Mouse (Mus musculus): ENCODE measurements around the gene Cd2bp2. TPM values are rescaled to one million over a fixed set of nuclear protein-coding genes. Genes with fewer than 3 reads are reported as not detected.

Cd2bp2 gene
- polyA plus RNA-seq (2012; rRNA removed), result 84.2 and 110 TPM in 2 replicates
- 54.2 and 61.0 TPM in 2 replicates for polyA plus RNA-seq (2014; fragmentation: Nextera tagmentation; extraction: Ambion mirVana)

DNA sequence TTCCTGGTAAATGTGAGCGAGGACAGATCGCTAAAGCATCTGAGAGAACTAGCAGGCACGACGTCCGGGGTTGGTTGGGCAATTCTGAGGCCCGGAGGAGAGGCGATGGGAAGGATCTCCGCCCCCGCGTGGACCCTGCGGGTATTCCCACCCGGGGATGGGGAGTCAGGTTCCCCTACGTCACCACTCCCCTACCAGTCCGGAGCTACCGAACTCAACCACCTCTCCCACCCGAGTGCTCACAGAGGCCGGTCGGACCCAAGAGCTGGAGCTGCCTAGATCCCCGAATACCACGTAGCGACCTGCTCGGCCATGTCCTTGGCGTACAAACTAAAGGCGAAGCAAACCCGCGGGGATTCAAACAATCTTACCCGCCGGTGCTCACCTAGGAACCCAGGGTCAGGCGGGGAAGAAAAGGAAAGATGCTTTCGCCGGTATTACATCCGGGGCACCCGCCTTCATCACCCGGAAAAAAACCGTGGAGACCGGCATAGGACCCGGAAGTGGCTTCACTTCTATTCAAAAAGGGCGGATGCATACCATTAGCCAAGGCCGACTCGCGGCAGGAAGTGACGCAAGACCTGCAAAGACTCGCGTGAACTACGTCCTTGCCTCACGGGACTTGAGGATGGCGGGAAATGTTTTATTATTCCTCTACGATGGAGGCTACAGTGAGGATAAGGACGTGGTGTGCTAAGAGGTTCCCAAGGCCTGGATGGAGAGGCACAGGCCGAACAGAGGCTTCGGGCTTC, at the start of gene Cd2bp2:
Gene Cd2bp2 (minus strand): TSS at position 507 of the 752 bp plus-strand sequence.
- peak; percentile 96 for ATAC-seq (ENCODE audit: low FRiP score, low read depth)
- 0 out of 2 replicates have a peak, but pooled peaks have one; percentile 62 for TF ChIP-seq POLR2A (IDR thresholded peaks at IDR 0.05; ENCODE audit: borderline replicate concordance, extremely low read depth, insufficient read depth, insufficient read length)
- WGBS, result under 1% methylated on average over 44 of the region's 51 CpGs

DNA sequence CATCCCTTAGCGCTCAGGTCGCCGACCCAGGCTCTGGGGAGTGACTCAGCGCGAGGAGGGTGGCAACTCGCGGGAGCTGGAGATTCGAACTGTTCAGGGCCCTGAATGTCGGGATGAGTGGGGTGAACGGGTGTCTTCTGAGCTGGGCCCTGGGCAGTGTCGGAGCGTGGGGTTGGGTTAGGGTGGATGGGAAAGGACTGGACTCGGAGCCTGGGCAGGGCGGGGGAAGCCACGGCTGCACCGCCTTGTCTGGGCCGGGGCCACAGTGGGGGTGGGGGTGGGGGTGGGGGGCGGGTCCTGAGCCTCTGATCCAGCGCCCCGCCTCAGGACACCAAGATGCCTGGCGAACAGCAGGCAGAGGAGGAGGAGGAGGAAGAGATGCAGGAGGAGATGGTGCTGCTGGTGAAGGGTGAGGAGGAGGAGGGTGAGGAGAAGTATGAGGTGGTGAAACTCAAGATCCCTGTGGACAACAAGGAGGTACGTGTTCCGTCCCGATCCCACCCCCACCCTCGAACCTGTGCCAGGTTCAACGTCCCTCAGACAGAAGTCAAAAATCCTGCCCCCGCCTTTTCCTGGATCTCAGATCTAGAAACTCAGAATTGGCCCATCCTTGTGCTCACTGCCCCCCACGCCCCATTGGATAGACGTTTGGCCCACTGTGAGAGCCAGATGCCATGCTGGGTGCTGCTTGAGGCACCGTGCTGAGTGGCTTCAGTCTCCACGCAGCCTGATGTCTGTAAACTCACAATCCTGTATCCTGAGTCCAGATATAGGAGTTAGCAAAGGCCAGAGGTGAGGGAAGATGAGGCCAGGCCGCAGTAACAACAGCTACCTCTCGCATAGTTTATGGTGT, 49.0 kb upstream of the Cd2bp2 start:
- 8% methylated on average over 29 of the region's 33 CpGs for WGBS
- peak overlapping the region; percentile 62 for H3K4me2 ChIP-seq (replicated peaks; ENCODE audit: low read depth, low read length, severe bottlenecking)
- peak overlapping the region; percentile 86 for H3K27ac ChIP-seq (replicated peaks; ENCODE audit: low read depth, low read length)
- ATAC-seq (ENCODE audit: low FRiP score, low read depth) (peak; percentile 73), DNase-seq (ENCODE audit: low spot score) (peak; percentile 27)
- H3K9me3 ChIP-seq (ENCODE audit: control insufficient read depth, low read length), result no peaks in the 10 kb centered on the region
- TF ChIP-seq POLR2A (IDR thresholded peaks at IDR 0.05; ENCODE audit: borderline replicate concordance, extremely low read depth, insufficient read depth, insufficient read length), result no peak
- peak overlapping the region; percentile 95 for H3K9ac ChIP-seq (ENCODE audit: low read depth, low read length, severe bottlenecking)
- peaks cover 33% of the 10 kb centered on the region for H3K36me3 ChIP-seq (ENCODE audit: control insufficient read depth, insufficient read depth, low read length)
- H3K4me3 ChIP-seq (replicated peaks; ENCODE audit: low read length), result peak overlapping the region; percentile 87
- H3K27me3 ChIP-seq (ENCODE audit: control insufficient read depth, insufficient read depth, low read length), result no peaks in the 10 kb centered on the region
- peaks cover 16% of the 10 kb centered on the region for H3K4me1 ChIP-seq (ENCODE audit: control insufficient read depth, insufficient read depth, low read length)

More for the DNA sequence above, at the start of gene Cd2bp2:
- H3K36me3 ChIP-seq (ENCODE audit: control insufficient read depth, insufficient read depth, low read length), result peaks cover 78% of the 10 kb centered on the region
- H3K4me3 ChIP-seq (replicated peaks; ENCODE audit: low read length), result peak within 1 kb of the TSS; percentile 59
- H3K9me3 ChIP-seq (ENCODE audit: control insufficient read depth, low read length), result no peaks in the 10 kb centered on the region
- peak within 1 kb of the TSS; percentile 67 for H3K9ac ChIP-seq (ENCODE audit: low read depth, low read length, severe bottlenecking)
- peaks cover 14% of the 10 kb centered on the region; the same call in 1 of the 2 replicates for H3K4me1 ChIP-seq (ENCODE audit: control insufficient read depth, insufficient read depth, low read length)
- H3K4me2 ChIP-seq (replicated peaks; ENCODE audit: low read depth, low read length, severe bottlenecking), result peak within 1 kb of the TSS; percentile 74
- DNase-seq (ENCODE audit: low spot score), result peak; percentile 99
- H3K27ac ChIP-seq (replicated peaks; ENCODE audit: low read depth, low read length), result peak within 1 kb of the TSS; percentile 85
- no peaks in the 10 kb centered on the region for H3K27me3 ChIP-seq (ENCODE audit: control insufficient read depth, insufficient read depth, low read length)

DNA sequence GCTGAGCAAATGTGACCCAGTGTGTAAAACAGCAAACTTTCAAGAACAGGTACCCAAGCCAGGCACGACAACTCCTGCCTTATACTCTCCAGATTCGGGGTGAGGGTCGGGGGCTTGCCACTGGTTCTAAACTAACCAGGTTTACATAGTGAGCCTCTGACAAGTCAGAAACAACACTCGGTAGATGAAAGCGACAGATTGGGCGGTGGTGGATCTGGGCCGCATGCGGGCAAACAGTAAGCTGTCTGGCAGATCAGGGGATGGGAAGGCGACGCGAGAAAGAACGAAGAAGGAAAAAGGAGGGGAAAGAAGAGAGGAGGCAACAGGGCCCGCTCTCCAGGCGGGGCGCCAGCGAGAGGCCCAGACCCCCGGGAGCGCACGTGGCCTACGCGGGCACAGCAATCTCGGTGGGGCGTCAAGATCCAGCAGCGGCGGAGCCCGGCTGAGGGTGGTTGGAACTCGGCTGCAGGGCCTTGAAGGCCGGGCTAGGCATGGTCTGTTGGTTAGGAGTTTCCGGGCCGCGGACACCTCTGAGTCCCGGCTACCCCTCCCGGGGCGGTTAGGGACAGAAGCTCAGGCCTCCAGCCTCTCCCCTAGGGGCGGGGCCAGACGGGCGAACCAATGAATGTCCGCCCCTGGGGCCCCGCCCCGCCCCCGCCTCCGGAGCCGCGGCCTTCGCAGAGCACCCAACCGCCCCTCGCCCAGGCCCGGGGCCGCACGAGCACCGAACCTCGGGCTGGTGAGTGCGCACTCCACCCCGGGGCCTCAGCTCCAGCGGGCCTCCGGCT, 48.2 kb upstream of the Cd2bp2 start, which contains the start of gene Zfp771:
Gene Zfp771 (plus strand): TSS at position 405 of the 788 bp plus-strand sequence.
- Histone ChIP-seq H3K9me3 (ENCODE audit: control insufficient read depth, low read length) (no peaks in the 10 kb centered on the region), H3K4me3 (replicated peaks; ENCODE audit: low read length) (peak within 1 kb of the TSS; percentile 87), H3K4me2 (replicated peaks; ENCODE audit: low read depth, low read length, severe bottlenecking) (peak within 1 kb of the TSS; percentile 62), H3K27me3 (ENCODE audit: control insufficient read depth, insufficient read depth, low read length) (no peaks in the 10 kb centered on the region), H3K4me1 (ENCODE audit: control insufficient read depth, insufficient read depth, low read length) (peaks cover 16% of the 10 kb centered on the region), H3K36me3 (ENCODE audit: control insufficient read depth, insufficient read depth, low read length) (peaks cover 25% of the 10 kb centered on the region), H3K27ac (replicated peaks; ENCODE audit: low read depth, low read length) (peak within 1 kb of the TSS; percentile 86), H3K9ac (ENCODE audit: low read depth, low read length, severe bottlenecking) (peak within 1 kb of the TSS; percentile 95)
- under 1% methylated on average over 35 of the region's 56 CpGs for WGBS
- ATAC-seq (ENCODE audit: low FRiP score, low read depth) (peak; percentile 96), DNase-seq (ENCODE audit: low spot score) (peak; percentile 96)
- peak; percentile 78; the same call in 1 of the 2 replicates for TF ChIP-seq POLR2A (IDR thresholded peaks at IDR 0.05; ENCODE audit: borderline replicate concordance, extremely low read depth, insufficient read depth, insufficient read length)

DNA sequence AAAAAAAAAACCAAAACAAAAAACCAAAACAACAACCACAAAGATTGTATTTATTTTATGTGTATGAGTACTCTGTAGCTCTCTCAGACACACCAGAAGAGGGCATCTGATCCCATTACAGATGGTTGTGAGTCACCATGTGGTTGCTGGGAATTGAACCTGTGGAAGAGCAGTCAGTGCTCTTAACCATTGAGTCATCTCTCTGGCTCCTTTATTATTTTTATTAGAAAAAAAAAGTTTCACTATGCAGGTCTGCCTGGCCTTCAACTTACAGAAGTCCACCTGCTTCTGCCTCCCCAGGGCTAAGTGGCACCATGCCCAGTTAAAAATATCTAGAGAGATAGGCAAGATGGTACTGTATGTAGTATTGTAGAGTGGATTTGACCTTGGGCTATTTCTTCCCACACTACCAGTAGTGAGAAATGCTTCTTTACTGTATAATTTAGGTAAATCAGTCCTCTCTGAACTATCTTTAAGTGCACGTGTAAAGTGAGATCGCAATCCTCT, 47.6 kb upstream of the Cd2bp2 start:
- peak overlapping the region; percentile 87 for H3K4me3 ChIP-seq (replicated peaks; ENCODE audit: low read length)
- 37% methylated on average over 2 of the region's 2 CpGs for WGBS
- no peak for TF ChIP-seq POLR2A (IDR thresholded peaks at IDR 0.05; ENCODE audit: borderline replicate concordance, extremely low read depth, insufficient read depth, insufficient read length)
- peak overlapping the region; percentile 95; the same call in 1 of the 2 replicates for H3K9ac ChIP-seq (ENCODE audit: low read depth, low read length, severe bottlenecking)
- H3K27ac ChIP-seq (replicated peaks; ENCODE audit: low read depth, low read length), result peak overlapping the region; percentile 86
- ATAC-seq (ENCODE audit: low FRiP score, low read depth) (no peak), DNase-seq (ENCODE audit: low spot score) (no peak)
- peaks cover 28% of the 10 kb centered on the region for H3K36me3 ChIP-seq (ENCODE audit: control insufficient read depth, insufficient read depth, low read length)
- no peaks in the 10 kb centered on the region for H3K27me3 ChIP-seq (ENCODE audit: control insufficient read depth, insufficient read depth, low read length)
- H3K9me3 ChIP-seq (ENCODE audit: control insufficient read depth, low read length), result no peaks in the 10 kb centered on the region
- peak overlapping the region; percentile 62 for H3K4me2 ChIP-seq (replicated peaks; ENCODE audit: low read depth, low read length, severe bottlenecking)
- peaks cover 16% of the 10 kb centered on the region for H3K4me1 ChIP-seq (ENCODE audit: control insufficient read depth, insufficient read depth, low read length)
